In the genomic region with DNA sequence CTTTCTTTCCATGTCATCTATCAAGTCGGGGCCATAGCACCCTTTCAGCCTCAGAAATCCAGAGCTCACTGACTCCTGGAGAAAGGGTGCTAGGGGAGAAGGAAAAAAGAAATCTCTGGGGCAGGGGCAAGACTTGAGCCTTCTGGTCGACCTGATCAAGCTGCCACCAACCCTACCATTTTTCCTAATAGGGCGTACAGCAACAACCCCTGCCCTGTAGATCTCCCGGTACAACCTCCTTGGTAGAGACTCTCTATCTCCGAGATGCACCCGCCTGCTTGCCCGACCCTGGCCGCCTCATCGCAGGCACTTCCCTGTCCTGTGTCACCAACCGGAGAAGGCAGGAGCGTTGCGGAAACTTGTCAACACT, we compare ENCODE assay signal across 9 mouse cellular contexts. TPM values are rescaled to one million over a fixed set of nuclear protein-coding genes. Genes with fewer than 3 reads are reported as not detected.
DNase-seq lines count a peak whose midpoint lies in the region; ATAC-seq lines count a peak whose summit lies in the region.
"Had no signal": no experiment of that assay in that cellular context is flagged by ENCODE, and none has a peak within 500 bp of the region (broad histone marks: within the 10 kb centered on the region; RNA-seq: fewer than 3 reads in every experiment).

No protein-coding gene starts in this region.

- intact Hi-C loops in left cerebral cortex, postnatal 25 days (cut with DNase I), result no loop called here

- DNase-seq in frontal cortex, postnatal 14 days (ENCODE audit: low spot score in 2 of 2), result peak; percentile 15 to 27
- DNase-seq in 3T3-L1 (ENCODE audit: low read depth, low spot score), result peak; percentile 51
- peak; percentile 41 for DNase-seq in adrenal gland, adult 2 months
- peak; percentile 40 for DNase-seq in forelimb bud, embryonic 11.5 days (ENCODE audit: low read depth, low spot score)
- peak; percentile 9 to 17 for DNase-seq in left cerebral cortex, postnatal 25 days (ENCODE audit: low spot score in 2 of 2)
- peak; percentile 36 for DNase-seq in ovary, postnatal 14 days (ENCODE audit: low spot score)
- peak; percentile 76 for DNase-seq in thymus, postnatal 4 days

- no peak for ATAC-seq in frontal cortex, adult (ENCODE audit: low TSS enrichment)

RNA-seq across cellular contexts. Expression of gene Gm21060, which starts 30.6 kb away (rescaled TPM):
- total RNA-seq in adrenal gland, adult 2 months (2021), result not detected
- polyA plus RNA-seq in adrenal gland, adult 2 months (2012; rRNA removed), result not detected in 2 replicates
- not detected for total RNA-seq in left cerebral cortex, postnatal 25 days (2021)
- total RNA-seq: hematopoietic stem cell, adult 5-6 weeks had no signal

RNA-seq across cellular contexts. Expression of gene Csf2ra, which starts 38.0 kb away (rescaled TPM):
- 10 to 100 TPM; 24.5 to 29.1 TPM for total RNA-seq in adrenal gland, adult 2 months (2021)
- polyA plus RNA-seq in adrenal gland, adult 2 months (2012; rRNA removed), result 401 and 465 TPM in 2 replicates
- 10 to 100 TPM; 31.7 to 33.9 TPM for total RNA-seq in left cerebral cortex, postnatal 25 days (2021)

Comparison
In these comparisons a context has a peak if more than half of its experiments do, and no peak if none do; other contexts are left out.
1. DNase-seq: peak in every context shown above with its lines; median percentile 76 in thymus, postnatal 4 days; 51 in 3T3-L1; 41 in adrenal gland, adult 2 months; 40 in forelimb bud, embryonic 11.5 days; 36 in ovary, postnatal 14 days; 21 in frontal cortex, postnatal 14 days; 13 in left cerebral cortex, postnatal 25 days.